Mouse (Mus musculus): ENCODE measurements at regions not wholly inside any gene's neighbourhood (a gene's known extent, or its start where the extent isn't known, plus 50 kb on each side); places are given as distances from the start of the nearest gene placed in this dataset.

DNA sequence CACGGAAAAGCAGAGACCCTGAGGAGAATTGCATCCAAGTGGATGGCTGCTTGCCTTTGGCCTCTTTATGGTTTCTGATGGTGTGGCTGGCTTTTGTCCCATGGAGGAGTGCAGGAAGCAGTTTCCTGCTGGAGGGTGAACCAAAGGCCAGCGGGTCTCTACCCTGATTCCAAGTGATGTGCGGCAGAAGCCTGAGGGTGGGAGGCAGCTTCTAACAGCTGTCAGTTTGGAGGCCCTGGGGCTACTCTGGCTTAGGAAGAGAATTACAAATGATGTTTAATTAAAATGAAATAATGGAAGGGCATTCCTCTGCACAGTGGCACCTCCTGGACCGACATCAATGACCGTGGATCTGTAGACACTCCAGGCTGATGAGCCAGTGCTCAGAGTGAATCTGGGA is 545.0 kb downstream of the Slc4a3 start:
- TF ChIP-seq CTCF (IDR thresholded peaks at IDR 0.05; ENCODE audit: low read depth, low read length) (no peak), POLR2A (IDR thresholded peaks at IDR 0.05; ENCODE audit: insufficient read depth, low read length) (no peak), EP300 (IDR thresholded peaks at IDR 0.05; ENCODE audit: insufficient read depth, low read depth, low read length) (no peak)
